Mouse (Mus musculus): ENCODE results near the gene Adat3.

DNA sequence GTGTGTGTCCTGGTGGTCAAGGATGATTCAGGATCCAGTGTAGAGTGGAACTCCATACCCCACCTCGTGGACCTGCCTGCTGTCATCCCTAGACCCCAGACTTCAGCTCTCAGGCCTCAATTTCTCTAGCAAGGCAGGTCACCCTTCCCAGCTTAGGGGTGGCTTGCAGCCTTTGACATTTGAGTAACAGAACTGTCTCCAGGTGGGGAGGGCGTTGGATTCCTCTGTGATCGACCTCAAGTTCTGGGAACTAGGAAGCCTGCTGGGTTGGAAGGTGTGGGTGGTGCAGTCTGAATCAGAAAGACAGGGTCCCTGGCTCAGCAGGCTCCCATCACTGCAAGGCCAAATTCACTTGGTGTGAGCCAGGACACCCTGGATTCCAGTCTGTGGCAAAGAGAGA, 27.8 kb upstream of the Adat3 start:
- TF ChIP-seq CTCF (IDR thresholded peaks at IDR 0.05; ENCODE audit: low read depth, low read length) (no peak), TAL1 (conservative IDR thresholded peaks at IDR 0.05; ENCODE audit: low read depth, low read length) (no peak), GATA1 (IDR thresholded peaks at IDR 0.05; ENCODE audit: borderline replicate concordance, low read length) (no peak), POLR2AphosphoS5 (IDR thresholded peaks at IDR 0.05; ENCODE audit: insufficient replicate concordance, low read depth, low read length) (no peak), GATA2 (IDR thresholded peaks at IDR 0.05; ENCODE audit: borderline replicate concordance, low read depth, low read length) (no peak)
